21 mouse cellular contexts compared by ENCODE assay signal in genomic region chr10:111488793-111489192, GRCm38 (mm10). TPM values are rescaled to one million over a fixed set of nuclear protein-coding genes. Genes with fewer than 3 reads are reported as not detected.
DNase-seq lines count a peak whose midpoint lies in the region; ATAC-seq and TF ChIP-seq lines count a peak whose summit lies in the region.
"Had no signal": no experiment of that assay in that cellular context is flagged by ENCODE, and none has a peak within 500 bp of the region (broad histone marks: within the 10 kb centered on the region; RNA-seq: fewer than 3 reads in every experiment).

No protein-coding gene starts in this region.

- H3K27me3 ChIP-seq in liver, postnatal 0 days (ENCODE audit: insufficient read depth, low read length), result no peaks in the 10 kb centered on the region
- no peaks in the 10 kb centered on the region for H3K27me3 ChIP-seq in liver, embryonic 11.5 days (replicated peaks; ENCODE audit: control insufficient read depth, insufficient read depth, low read length)
- H3K27me3 ChIP-seq in G1E (ENCODE audit: insufficient read depth, low read length), result no peaks in the 10 kb centered on the region
- no peaks in the 10 kb centered on the region for H3K27me3 ChIP-seq in limb, embryonic 10.5 days (ENCODE audit: low read depth, poor library complexity, severe bottlenecking)
- H3K27me3 ChIP-seq: forebrain, embryonic 15.5 days; heart, embryonic 13.5 days; hindbrain, embryonic 12.5 days had no signal

- no peak for TF ChIP-seq EP300 in liver, postnatal 0 days (IDR thresholded peaks at IDR 0.05; ENCODE audit: low read depth)

- H3K36me3 ChIP-seq in liver, postnatal 0 days (replicated peaks; ENCODE audit: insufficient read depth, low read length), result peaks cover 70% of the 10 kb centered on the region
- H3K36me3 ChIP-seq in liver, embryonic 11.5 days (ENCODE audit: control insufficient read depth, insufficient read depth, low read length), result peaks cover 38% of the 10 kb centered on the region
- peaks cover 92% of the 10 kb centered on the region for H3K36me3 ChIP-seq in G1E (replicated peaks)
- H3K36me3 ChIP-seq in limb, embryonic 10.5 days, result peaks cover 100% of the 10 kb centered on the region

- no peak overlapping the region for H3K4me3 ChIP-seq in liver, postnatal 0 days (ENCODE audit: low read depth, low read length)
- H3K4me3 ChIP-seq in liver, embryonic 11.5 days (ENCODE audit: low read depth, low read length), result no peak overlapping the region
- H3K4me3 ChIP-seq in G1E (ENCODE audit: low read depth, low read length), result no peak overlapping the region
- no peak overlapping the region for H3K4me3 ChIP-seq in limb, embryonic 10.5 days
- H3K4me3 ChIP-seq: forebrain, embryonic 15.5 days; heart, embryonic 13.5 days; hindbrain, embryonic 12.5 days; myocyte had no signal

- 86% methylated on average over 2 of the region's 2 CpGs for WGBS in liver, postnatal 0 days (ENCODE audit: insufficient replicate concordance)
- WGBS in liver, embryonic 11.5 days, result 79% methylated on average over 2 of the region's 2 CpGs
- 80% methylated on average over 2 of the region's 2 CpGs for WGBS in limb, embryonic 10.5 days

- H3K4me1 ChIP-seq in liver, postnatal 0 days (ENCODE audit: insufficient read depth), result peaks cover 6% of the 10 kb centered on the region; the same call in 1 of the 2 replicates
- no peaks in the 10 kb centered on the region for H3K4me1 ChIP-seq in liver, embryonic 11.5 days (replicated peaks; ENCODE audit: control insufficient read depth, insufficient read depth, low read length)
- H3K4me1 ChIP-seq in G1E (ENCODE audit: insufficient read depth, low read depth, low read length), result peaks cover 14% of the 10 kb centered on the region; the same call in 1 of the 2 replicates
- no peaks in the 10 kb centered on the region for H3K4me1 ChIP-seq in limb, embryonic 10.5 days
- H3K4me1 ChIP-seq: forebrain, embryonic 15.5 days; hindbrain, embryonic 12.5 days had no signal

- no peaks in the 10 kb centered on the region for H3K9me3 ChIP-seq in liver, postnatal 0 days (ENCODE audit: low read length)
- no peaks in the 10 kb centered on the region for H3K9me3 ChIP-seq in liver, embryonic 11.5 days (ENCODE audit: control insufficient read depth, low read length)
- no peaks in the 10 kb centered on the region for H3K9me3 ChIP-seq in G1E (replicated peaks)
- H3K9me3 ChIP-seq in limb, embryonic 10.5 days (replicated peaks), result no peaks in the 10 kb centered on the region
- H3K9me3 ChIP-seq: forebrain, embryonic 15.5 days; heart, embryonic 13.5 days; hindbrain, embryonic 12.5 days had no signal

- no peak overlapping the region for H3K27ac ChIP-seq in liver, postnatal 0 days (ENCODE audit: low read depth)
- no peak overlapping the region for H3K27ac ChIP-seq in liver, embryonic 11.5 days (ENCODE audit: low read depth, low read length)
- no peak overlapping the region for H3K27ac ChIP-seq in limb, embryonic 10.5 days
- H3K27ac ChIP-seq: forebrain, embryonic 15.5 days; heart, embryonic 13.5 days; hindbrain, embryonic 12.5 days; liver, embryonic 14.5 days; macrophage had no signal

- no peak overlapping the region for H3K4me2 ChIP-seq in liver, postnatal 0 days (ENCODE audit: low read depth, low read length)
- no peak overlapping the region for H3K4me2 ChIP-seq in liver, embryonic 11.5 days
- H3K4me2 ChIP-seq: forebrain, embryonic 15.5 days; heart, embryonic 13.5 days; hindbrain, embryonic 12.5 days had no signal

- TF ChIP-seq CTCF in liver, postnatal 0 days (IDR thresholded peaks at IDR 0.05; ENCODE audit: low read depth), result peak; percentile 46
- no peak for TF ChIP-seq CTCF in G1E (IDR thresholded peaks at IDR 0.05; ENCODE audit: low read depth, low read length)

- ATAC-seq in frontal cortex, adult (ENCODE audit: low TSS enrichment), result 0 out of 2 replicates have a peak, but pooled peaks have one; percentile 35
- no peak for ATAC-seq in liver, postnatal 0 days
- ATAC-seq in liver, embryonic 11.5 days (replicated peaks; ENCODE audit: low FRiP score), result no peak
- ATAC-seq in G1E (ENCODE audit: extremely low read depth, insufficient number of reproducible peaks, low FRiP score, poor library complexity, severe bottlenecking), result peak; percentile 34; the same call in 1 of the 2 replicates
- peak; percentile 48; the same call in 1 of the 2 replicates for ATAC-seq in neutrophil, adult 5-6 weeks (ENCODE audit: extremely low read depth, insufficient number of reproducible peaks, low FRiP score, poor library complexity, severe bottlenecking)
- ATAC-seq: forebrain, embryonic 15.5 days had no signal

- H3K9ac ChIP-seq in liver, postnatal 0 days (replicated peaks), result no peak overlapping the region
- no peak overlapping the region for H3K9ac ChIP-seq in liver, embryonic 11.5 days (ENCODE audit: low read depth, low read length)
- H3K9ac ChIP-seq: forebrain, embryonic 15.5 days; heart, embryonic 13.5 days; hindbrain, embryonic 12.5 days; liver, embryonic 14.5 days had no signal

- DNase-seq in frontal cortex, postnatal 25 days (ENCODE audit: low spot score in 2 of 2), result no peak
- DNase-seq in liver, postnatal 0 days, result no peak
- DNase-seq in liver, embryonic 11.5 days (ENCODE audit: low spot score), result no peak
- DNase-seq in G1E (ENCODE audit: low spot score), result no peak
- no peak for DNase-seq in adrenal gland, postnatal 4 days (ENCODE audit: low spot score in 2 of 2)
- no peak for DNase-seq in limb, embryonic 10.5 days (ENCODE audit: low spot score)
- DNase-seq: adrenal gland, adult 2 months; cerebellum, adult 8-10 months; embryo, embryonic 11 days; gastrocnemius, postnatal 14 days; kidney, adult 8-10 months; right cerebral cortex, postnatal 25 days; thymus, postnatal 14 days had no signal

RNA-seq across cellular contexts. Expression of gene Nap1l1, which starts 15.8 kb away (rescaled TPM):
- 69.9 and 73.7 TPM in 2 replicates for polyA plus RNA-seq in liver, postnatal 0 days (2015; fragmentation: Nextera tagmentation; extraction: Ambion mirVana)
- 313 and 324 TPM in 2 replicates for polyA plus RNA-seq in liver, embryonic 11.5 days (2014; fragmentation: Nextera tagmentation; extraction: Ambion mirVana)
- total RNA-seq in G1E (2014; fragmentation: Nextera tagmentation) (541 and 552 TPM in 2 replicates), G1E (2017) (281 and 370 TPM in 2 replicates)
- 199 and 223 TPM in 2 replicates for polyA plus RNA-seq in G1E (2012)
- total RNA-seq in neutrophil, adult 5-6 weeks (2017), result 347 and 391 TPM in 2 replicates
- 100 to 1,000 TPM; 213 to 250 TPM for total RNA-seq in adrenal gland, postnatal 4 days (2021)
- 343 and 349 TPM in 2 replicates for polyA plus RNA-seq in limb, embryonic 10.5 days (2016; fragmentation: Nextera tagmentation; extraction: Ambion mirVana)

RNA-seq across cellular contexts. Expression of gene Phlda1, which starts 17.3 kb away (rescaled TPM):
- 29.6 and 32.1 TPM in 2 replicates for polyA plus RNA-seq in liver, postnatal 0 days (2015; fragmentation: Nextera tagmentation; extraction: Ambion mirVana)
- 15.8 and 16.1 TPM in 2 replicates for polyA plus RNA-seq in liver, embryonic 11.5 days (2014; fragmentation: Nextera tagmentation; extraction: Ambion mirVana)
- total RNA-seq in G1E (2014; fragmentation: Nextera tagmentation) (17.4 and 23.5 TPM in 2 replicates), G1E (2017) (2.6 and 3.2 TPM in 2 replicates)
- polyA plus RNA-seq in G1E (2012), result 43.1 and 53.2 TPM in 2 replicates
- total RNA-seq in neutrophil, adult 5-6 weeks (2017), result 2.0 and 4.5 TPM in 2 replicates
- 10 to 100 TPM; 44.5 to 46.8 TPM for total RNA-seq in adrenal gland, postnatal 4 days (2021)
- 19.8 and 20.1 TPM in 2 replicates for polyA plus RNA-seq in limb, embryonic 10.5 days (2016; fragmentation: Nextera tagmentation; extraction: Ambion mirVana)

Comparison
In these comparisons a context has a peak if more than half of its experiments do, and no peak if none do; other contexts are left out.
1. ATAC-seq: peak in frontal cortex, adult (single experiment), G1E (single experiment) and neutrophil, adult 5-6 weeks (single experiment); none in liver, postnatal 0 days (single experiment) and liver, embryonic 11.5 days (single experiment).